Mouse (Mus musculus) liver, embryonic 14.5 days (tissue): Measurements from ENCODE around the gene Fzd4.

Source experiments
- CTCF ChIP-seq: IDR thresholded peaks from 2 replicates; pipeline ENCODE4 v1.5.1; 2016; ENCODE audit warnings: antibody characterized with exemption, low read depth, control low read depth
- EP300 ChIP-seq: IDR thresholded peaks from 2 replicates; pipeline ENCODE4 v1.6.1; 2016; ENCODE audit warnings: antibody characterized with exemption, low read depth

DNA sequence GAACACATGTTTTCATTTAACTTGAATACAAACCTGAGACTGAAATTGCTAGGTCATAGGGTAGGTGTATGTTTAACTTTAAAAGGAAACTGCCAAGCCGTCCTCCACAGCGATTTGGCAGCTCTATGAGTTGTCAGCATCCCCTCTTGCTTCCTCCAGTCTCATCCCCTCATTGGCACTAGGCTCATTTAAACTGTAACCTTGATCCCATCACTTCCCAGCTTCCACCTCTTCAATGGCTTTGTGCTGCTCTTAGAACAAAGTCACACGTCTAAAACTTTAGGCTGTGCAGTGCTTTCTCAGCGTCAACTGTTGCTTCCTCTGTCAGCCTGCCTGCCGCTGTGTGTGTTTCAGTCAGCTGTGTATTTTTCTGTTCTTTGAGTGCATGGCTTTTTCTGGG, 22.9 kb downstream of the Fzd4 start:
- no peak for TF ChIP-seq CTCF
- no peak for TF ChIP-seq EP300
